Mouse (Mus musculus): ENCODE measurements at regions not wholly inside any gene's neighbourhood (a gene's known extent, or its start where the extent isn't known, plus 50 kb on each side); places are given as distances from the start of the nearest gene placed in this dataset.
"Not testable (repeated sequence)": the region's sequence is repeated elsewhere in the genome, so short reads cannot be mapped to it uniquely, and the experiment has no call there.

DNA sequence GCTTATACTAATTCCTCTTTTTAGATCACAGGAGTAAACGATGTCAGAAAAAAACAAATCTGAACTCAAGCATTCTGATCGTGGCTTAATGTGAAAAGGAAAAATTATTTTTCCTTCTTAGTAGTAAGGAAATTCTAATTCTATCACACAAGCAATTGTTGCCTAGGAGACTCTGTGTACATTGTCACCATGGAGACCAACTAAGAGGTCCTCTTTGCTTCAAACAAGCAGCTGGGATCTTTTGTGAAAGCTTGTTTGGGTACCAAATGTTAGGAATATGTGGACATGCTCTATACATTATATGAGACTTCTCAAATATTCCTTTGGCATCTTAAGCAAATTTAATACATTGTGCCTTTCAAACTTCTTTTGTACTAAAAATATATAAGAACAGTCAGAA is 345.9 kb upstream of the Atp10a start:
- DNase-seq (ENCODE audit: low spot score in 2 of 2): no peak

DNA sequence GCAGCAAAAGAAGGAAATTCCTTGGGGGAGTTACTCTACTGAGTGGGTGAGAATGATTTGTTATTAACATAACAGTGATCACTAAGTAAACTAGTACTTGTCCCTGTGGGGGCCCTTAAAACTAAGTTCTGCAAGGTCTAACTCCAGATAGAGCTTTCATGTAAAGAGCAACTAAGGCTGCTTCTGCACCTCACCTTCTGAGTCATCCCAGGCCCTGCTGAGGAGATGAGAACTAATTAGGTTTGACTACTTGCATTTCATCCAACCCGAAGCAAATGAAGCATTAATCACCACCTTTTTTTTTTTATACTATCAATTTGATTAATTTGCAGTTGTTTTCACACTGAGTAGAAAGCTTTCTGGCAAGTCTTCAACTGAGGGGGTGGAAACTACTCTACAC is 333.6 kb upstream of the Atp10a start:
- no peak for DNase-seq (ENCODE audit: low spot score in 2 of 2)

DNA sequence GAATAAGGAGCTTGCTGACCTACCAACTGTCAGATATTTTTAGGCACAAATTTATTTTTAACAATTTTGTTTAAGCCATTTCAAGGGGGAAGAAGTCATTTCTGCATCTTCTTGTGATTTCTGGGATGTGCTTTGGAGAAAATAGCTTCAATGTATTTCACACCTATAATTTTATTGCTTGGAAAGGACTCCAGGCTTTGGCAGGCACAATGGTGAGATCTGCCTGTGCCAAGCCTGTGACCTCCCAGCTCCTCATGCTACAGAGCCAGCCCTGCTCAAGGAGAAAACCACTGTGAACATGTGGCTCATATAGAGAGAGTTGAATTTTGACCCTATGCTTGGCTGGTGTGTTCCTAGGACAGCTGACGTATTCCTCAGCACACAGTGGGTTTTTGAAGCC is 288.6 kb upstream of the Atp10a start:
- no peak for DNase-seq (ENCODE audit: low spot score in 2 of 2)

DNA sequence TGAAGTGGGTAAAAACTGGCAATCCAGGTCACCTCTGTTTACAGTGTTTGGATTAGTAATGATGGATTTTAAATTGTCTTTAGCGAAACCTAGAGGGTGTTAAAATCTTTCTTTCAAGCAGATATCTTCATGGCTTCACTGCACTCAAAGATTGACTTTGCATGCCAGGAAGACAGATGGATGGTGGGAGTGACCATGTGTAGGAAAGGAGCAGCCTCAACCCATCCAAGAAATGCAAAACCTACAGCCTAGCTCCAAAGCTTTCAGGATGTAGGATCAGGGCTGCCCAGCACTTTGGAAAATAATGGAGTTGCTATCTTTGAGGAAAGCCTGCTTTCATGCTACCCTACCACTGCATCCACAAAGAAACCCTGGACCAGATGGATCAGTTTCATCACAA is 272.6 kb upstream of the Atp10a start:
- DNase-seq (ENCODE audit: low spot score in 2 of 2): peak; percentile 51 to 70

DNA sequence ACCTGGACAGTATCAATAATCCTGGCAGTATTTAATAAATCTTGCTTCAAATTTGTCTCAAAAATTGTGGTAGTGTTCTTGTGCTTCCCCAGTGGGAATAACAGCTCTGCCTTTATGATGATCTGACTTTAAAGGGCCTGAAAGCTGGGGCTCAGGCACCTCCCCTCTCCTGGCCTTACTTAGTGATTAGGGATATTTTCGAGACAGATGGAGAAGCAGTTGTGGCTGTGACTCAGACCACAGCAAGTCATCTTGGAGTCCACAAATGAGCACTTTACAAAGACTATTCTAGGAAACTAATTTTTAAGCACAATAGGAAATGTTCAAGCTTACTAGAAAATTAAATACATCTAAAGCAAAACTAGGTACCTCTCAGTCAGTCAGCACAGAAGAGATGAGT is 267.6 kb upstream of the Atp10a start:
- no peak for DNase-seq (ENCODE audit: low spot score in 2 of 2)

DNA sequence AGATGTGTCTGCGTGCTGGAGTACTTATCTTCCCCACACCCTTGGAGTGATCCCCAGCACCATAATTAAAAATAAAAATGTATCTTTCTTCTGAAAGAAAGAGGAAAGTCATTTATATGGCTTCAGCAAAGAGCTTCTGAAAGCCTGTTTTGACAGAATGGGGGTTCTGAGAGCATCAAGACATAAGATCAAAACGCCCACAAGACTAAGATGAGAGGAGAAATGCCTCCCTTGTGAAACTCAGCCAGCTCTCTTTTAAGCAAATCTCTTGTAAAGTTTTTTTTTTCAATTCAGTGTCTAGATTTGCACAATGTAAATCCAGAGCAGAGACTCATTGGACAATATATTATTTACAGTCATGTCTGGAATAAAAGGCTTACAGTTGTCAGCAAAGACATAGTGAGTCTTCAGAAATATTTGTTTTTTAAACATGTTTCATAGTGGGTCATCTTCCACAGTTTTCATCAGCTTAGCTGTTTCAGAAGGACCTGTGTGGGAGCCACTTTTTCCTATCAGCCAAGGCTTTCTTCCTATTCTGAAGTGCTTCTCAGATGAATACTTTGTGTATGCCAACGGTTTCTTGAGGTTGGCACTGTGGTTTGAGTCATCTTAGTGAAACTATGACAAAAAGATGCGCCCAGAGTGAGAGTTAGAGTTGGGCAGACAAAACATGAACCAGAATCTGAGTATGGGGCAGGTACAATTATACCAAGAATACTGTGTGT is 263.4 kb upstream of the Atp10a start:
- no peak for DNase-seq (ENCODE audit: low spot score in 2 of 2)

DNA sequence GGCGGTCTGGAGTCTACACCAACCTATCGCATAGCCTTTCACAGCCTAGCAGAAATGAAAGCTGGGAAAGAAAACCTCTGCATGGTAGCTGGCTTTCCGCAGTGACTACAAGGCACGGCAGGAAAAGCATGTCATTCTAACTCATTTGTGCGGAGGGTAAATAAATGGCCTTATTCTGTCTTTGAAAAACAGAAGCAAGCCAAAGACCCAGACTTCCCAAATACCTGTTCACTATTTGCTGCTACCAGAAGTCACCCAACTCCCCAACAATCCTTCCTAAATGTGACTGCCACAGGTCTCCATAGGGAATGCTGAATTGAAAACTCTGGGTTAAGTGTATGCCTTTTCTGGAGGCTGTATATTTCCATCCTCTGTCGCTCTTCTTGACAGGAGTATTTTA is 258.0 kb upstream of the Atp10a start:
- no peak for DNase-seq (ENCODE audit: low spot score in 2 of 2)

DNA sequence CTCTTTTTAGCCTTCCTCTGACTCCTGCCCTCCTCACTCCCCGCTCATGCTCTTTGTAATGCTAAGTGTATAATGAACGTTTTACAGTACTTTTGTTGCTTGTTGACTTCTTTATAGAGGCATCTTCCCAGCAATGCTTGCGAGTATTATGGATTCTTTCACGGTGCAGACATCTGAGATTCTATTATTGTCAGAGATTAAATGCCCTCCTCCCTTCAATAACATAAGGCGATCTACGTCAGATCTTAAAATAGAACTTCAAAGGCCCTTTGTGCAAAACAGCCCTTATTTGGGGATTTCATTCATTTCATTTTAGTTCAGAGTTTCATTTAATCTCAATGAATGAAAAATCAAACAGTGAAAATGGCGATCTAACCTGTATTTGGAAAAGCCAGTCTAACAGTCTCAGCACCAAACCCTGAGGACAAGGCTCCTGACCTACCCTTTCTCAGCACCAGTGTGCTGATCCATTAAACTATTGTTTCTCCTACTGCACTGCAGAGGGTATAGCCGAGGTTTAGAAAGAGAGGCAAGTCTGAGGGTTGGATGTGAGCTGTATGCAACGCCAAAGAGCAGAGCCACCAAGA is 257.3 kb upstream of the Atp10a start:
- DNase-seq (ENCODE audit: low spot score in 2 of 2): no peak

DNA sequence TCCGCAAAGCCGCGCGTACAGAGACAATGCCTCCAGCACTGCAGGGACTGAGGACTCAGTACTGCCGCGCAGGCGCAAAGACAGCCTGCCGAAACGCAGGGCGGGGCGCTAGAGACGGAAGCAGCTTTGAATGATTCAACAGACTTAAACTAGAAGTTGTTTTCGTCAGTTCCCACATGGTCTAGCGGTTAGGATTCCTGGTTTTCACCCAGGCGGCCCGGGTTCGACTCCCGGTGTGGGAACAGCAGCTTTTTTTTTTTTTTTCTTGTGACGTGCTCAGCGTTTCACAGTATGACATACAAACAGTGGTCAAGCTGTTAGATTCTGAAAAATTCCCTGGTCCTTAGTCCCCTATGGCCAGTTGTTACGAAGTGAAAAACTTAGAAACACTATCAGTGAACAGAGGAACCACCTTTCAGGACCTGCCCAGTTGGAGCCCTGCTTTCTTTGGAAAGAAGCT is 256.8 kb upstream of the Atp10a start:
- DNase-seq (ENCODE audit: low spot score in 2 of 2): peak; percentile 93 to 96

DNA sequence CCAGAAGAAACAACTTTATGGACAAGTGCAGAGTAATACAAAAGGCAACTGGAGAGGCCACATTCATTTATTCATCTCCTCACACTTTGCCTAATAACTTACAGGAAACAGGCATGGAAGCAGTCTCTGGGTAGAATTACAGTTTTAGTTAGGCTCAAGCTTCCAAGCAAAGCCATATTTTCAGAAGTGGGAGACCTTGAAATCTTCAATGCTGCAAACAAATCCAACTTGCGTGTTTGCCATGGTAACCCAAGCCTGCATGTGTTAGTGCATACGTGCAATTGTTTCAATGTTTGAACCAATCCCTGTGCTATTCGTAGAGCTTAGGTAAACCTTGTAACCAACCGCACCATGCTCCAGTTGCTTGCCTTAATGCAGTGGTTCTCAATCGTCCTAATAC is 256.3 kb upstream of the Atp10a start:
- no peak for DNase-seq (ENCODE audit: low spot score in 2 of 2)

DNA sequence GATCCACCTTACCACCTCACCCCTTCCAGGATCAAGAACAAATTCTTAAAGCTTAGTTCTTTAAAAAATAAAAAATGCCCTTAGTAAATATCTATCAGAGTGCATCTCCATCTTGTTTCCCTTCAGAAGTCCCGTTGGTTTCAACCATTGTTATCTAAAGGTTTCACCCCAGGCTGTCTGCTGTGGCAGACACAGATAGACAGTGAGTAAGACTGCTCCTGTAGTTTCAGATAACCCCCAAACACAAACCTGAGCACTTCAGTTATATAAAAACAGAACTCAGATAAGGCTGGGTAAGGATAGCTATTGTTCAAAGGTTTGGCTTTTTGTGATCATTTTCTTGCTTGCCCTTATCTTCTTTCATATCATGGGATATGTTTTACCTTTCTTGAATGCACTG is 255.4 kb upstream of the Atp10a start:
- DNase-seq (ENCODE audit: low spot score in 2 of 2): no peak

DNA sequence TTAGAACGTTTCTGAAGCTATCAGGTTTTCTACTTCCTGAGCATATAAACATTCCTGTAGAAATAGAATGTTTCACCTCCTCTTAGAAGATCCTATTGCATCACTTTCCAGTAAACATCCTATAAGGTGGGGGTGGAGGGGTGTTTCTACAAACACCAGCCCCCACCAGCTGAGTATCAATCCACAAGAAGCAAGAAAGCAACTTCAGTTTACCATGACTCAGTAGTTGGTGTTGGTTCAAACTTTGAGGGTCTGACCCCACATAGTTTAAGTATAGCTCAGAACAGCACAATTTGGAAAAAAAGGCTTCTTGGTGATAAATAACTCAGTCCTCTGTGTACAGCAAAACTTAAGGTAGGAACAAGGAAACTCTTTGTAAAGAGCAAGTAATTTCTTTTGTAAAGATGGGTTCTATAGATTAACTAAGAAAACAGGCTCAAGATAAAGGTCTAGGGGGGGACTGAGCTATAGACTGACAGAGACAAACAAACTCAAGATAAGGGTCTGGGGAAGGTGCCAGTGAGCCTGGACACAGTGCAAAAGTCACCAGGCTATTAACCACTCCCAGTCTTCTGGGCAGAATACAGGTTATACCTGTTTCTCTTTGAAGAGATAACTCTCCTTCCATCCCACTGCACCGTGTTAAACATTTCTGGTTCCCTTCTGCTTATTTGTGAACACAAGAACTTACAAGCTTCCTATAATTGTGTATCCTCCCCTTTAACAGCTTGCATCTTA is 218.9 kb upstream of the Atp10a start:
- DNase-seq (ENCODE audit: low spot score in 2 of 2): no peak

DNA sequence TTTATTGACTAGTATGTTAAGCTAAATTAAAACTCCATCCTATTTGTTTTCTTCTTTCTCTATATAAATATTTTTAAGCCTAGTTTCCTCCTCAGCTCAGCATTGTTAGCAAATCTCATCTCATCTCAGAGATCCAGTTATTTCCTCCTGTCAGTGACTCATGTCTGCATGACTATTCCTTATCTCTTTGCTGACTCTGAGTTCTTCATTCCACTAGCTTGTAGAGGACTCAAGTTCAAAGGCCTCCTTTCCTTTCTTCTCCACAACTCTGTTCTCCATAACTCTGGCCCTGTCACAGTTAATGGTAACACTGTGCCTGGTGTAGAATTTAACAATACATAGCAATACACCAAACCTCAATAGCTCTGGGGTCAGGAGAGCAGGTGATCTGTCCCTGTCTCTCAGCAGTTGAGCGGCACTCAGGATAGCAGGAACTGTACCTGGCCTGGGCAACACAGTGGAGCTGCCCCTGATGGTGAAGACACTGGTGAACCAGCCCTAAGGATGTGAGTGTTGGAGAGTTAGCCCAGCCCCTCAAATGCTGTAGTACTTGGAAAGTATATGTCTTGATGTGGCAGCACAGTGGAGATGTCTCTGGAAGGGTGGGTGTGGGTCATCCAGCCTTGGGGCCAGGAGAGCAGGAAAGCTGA is 213.3 kb upstream of the Atp10a start:
- DNase-seq (ENCODE audit: low spot score in 2 of 2): no peak

DNA sequence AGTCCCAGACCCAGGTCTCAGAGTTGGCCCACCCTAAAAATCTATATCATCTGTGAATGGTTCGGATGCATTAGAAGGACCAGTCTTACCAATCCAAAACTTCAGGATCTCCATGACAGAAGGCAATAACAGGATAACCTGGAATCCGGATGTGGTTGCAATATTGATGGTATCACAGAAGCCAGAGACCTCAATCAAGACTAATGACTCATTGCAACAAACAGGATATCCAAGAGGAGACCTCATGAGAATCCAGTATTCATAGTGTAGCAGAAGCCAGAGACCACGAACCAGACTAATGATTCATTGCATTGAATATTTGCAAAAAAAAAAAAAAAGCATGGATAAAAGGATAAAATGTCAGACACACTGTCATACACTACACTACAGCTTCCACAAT is 212.7 kb upstream of the Atp10a start:
- no peak for DNase-seq (ENCODE audit: low spot score in 2 of 2)

DNA sequence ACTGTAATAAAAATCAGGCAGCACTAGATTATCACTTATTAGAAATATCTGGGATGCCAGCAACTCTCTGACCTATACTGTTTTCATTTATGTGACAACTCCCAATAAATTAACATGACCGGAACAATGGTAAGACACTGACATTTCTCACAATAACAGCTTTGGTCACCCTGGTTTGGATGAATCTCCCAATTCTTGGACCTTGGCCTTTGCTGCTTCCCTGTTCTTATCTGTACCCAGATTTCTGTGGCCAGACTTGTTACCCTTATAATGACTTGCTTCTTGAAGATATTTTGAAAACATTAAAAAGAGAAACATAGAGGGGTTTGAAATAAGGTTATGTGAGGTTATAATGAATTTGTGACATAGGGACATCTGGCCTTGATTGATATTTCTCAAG is 210.2 kb upstream of the Atp10a start:
- DNase-seq (ENCODE audit: low spot score in 2 of 2): no peak

DNA sequence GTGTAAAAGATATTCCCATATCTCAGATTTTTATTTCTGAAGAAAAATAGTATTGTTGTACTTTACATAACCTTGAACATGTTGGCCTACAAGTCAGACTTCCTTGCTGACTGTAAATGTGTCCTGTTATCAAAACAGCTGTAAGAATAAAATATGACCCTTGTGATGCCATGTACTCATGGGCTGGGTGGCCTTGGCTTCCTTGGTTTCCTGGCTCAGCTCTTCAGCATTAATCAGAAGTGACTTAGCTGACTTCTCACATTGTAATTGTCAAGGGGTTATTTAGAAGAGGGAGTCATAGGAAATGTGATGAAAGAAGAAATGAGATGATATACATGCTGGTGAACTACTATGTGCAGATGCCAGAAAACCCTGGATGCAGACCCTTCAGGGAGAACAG is 209.7 kb upstream of the Atp10a start:
- DNase-seq (ENCODE audit: low spot score in 2 of 2): no peak

DNA sequence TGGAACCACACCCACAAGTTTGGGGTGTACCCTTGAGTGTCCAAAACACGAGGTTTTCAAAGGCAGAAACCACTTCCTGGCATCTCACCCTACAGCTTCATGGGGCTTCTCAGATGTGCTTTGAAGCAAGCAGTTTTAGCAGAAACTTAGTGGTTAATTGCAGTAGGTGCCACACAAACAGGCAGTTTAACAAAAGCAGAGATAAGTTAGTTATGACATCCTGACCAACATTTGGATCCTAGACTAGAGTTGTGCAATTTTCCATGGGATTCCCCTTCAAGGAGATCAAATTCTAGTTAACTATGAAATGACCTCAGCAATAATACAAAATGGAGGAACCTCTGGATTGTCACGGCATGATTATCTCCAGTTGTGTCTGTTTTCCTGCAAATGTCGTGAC is 207.2 kb upstream of the Atp10a start:
- no peak for DNase-seq (ENCODE audit: low spot score in 2 of 2)

DNA sequence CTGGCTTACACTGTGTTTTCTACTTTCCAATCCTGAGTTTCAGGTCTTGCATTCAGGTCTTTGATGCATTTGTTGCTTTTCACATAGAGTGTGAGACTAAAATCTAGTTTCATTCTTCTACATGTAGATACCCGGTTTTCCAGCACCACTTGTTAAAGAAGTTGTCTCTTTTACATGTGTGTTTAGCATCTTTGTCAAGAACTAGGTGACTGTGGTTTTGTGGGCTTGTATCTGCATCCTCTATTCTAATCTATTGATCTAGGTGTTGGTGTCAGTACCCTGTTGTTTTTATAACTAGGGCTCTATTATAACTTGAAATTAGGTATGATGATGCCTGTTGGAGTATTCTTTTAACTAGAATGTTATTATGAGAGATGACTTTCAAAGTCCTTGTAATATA is 204.0 kb upstream of the Atp10a start:
- no peak for DNase-seq (ENCODE audit: low spot score in 2 of 2)

DNA sequence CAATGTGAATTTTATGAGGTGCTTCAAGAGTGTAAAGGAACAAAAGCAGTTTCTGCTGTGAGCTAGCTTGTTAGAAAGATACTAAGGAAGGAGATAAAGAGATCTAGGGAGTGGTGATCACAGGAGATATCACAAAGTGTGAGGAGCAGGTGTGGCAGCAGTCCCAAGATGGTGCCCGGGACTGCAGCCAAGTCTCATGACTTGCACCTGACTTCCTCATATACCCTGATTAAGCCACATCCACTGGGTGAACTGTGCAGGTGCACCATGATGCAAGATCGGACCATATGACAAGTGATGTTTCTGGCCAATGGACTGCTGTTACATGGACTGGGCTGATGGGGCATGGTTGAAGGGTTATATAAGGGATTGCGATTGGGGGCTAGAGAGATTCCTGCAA is 197.8 kb upstream of the Atp10a start:
- not testable (repeated sequence) for DNase-seq (ENCODE audit: low spot score in 2 of 2)

DNA sequence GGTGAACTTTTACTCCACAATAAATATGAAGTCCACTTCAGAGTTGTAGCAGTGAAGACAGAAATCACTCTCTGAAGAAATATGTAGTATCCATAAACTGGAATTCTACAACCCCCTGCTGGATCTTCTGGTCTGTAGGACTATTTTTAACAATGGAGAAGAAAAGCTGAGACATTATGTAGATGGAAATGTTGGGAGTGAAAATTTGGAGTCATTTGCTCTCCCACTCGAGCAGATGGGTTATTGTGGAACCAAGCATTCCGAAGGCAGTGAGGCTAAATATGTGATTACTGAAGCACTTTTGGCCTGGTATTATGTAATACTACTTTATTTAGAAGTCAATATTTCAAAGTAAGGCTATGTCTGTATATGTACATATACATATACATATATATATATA is 195.0 kb upstream of the Atp10a start:
- peak in 1 of 2 experiments; percentile 27 for DNase-seq (ENCODE audit: low spot score in 2 of 2)

DNA sequence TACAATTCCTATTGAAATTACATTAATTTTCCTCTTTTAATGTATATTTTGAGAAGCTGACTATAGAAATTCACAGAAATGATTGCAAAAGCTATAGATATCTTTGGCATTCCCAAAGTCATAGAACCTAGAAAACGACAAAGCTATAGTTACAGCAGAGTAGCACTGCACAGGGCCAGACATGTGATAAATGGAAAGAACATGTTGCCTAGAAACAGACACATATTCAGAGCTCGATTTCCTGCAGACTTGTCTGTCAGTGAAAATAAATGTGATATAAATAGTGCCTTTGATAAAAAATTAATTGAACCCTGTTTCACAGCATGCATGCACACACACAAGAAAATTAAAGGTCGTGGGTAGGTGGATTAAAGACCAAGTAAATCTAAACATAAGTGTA is 182.8 kb upstream of the Atp10a start:
- DNase-seq (ENCODE audit: low spot score in 2 of 2): peak in 1 of 2 experiments; percentile 11

DNA sequence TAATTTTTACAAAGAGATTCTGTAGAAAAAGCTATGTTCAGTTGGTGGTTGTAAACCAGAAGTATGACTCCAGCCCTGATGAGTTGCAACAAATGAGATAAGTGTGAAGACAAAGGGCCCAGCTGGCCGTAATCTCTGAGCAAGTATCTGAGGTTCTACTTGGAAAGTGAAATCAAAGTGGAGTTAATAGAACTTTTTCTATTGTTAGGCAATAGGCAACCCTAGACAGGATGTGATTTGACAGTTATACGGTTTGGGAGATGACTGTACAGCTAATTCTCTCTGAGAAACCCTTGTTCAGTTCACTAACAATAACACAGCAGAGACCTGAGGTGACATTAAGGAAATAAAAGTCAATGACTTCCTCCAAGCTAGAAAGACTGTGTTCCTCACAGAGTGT is 180.8 kb upstream of the Atp10a start:
- DNase-seq (ENCODE audit: low spot score in 2 of 2): no peak
